Mouse (Mus musculus) lung, postnatal 0 days (tissue): ENCODE results near the gene Hapln2. TPM values are rescaled to one million over a fixed set of nuclear protein-coding genes. Genes with fewer than 3 reads are reported as not detected.

Experiments
- ATAC-seq: fragments of 200-750 bp; cut with Nextera tagmentation; 2 replicates; pipeline ENCODE4 v1.8.0; 2017; ENCODE audit warnings: moderate library complexity
- DNase-seq: peaks from one replicate; pipeline ENCODE4 v3.0.0-alpha.2; 2016; ENCODE audit warnings: low spot score
- H3K27ac ChIP-seq: fragments of 300-500 bp; sonication (generic); 2 replicates; pipeline ENCODE4 v1.5.1; 2014; ENCODE audit warnings: antibody characterized with exemption, mild to moderate bottlenecking, low read length, mixed read lengths
- H3K27me3 ChIP-seq: fragments of 300-500 bp; sonication (generic); replicated peaks from 2 replicates; pipeline ENCODE4 v1.6.1; 2014; ENCODE audit warnings: low read length, mixed read lengths; ENCODE audit not compliant: insufficient read depth
- H3K36me3 ChIP-seq: fragments of 300-500 bp; sonication (generic); 2 replicates; pipeline ENCODE4 v1.6.1; 2014; ENCODE audit warnings: low read length, mixed read lengths; ENCODE audit not compliant: insufficient read depth
- H3K4me1 ChIP-seq: fragments of 300-500 bp; sonication (generic); 2 replicates; pipeline ENCODE4 v1.6.1; 2014; ENCODE audit warnings: antibody characterized with exemption, low read depth, low read length, mixed read lengths; ENCODE audit not compliant: insufficient read depth
- H3K4me2 ChIP-seq: fragments of 300-500 bp; sonication (generic); replicated peaks from 2 replicates; pipeline ENCODE4 v1.6.1; 2014; ENCODE audit warnings: low read depth, mild to moderate bottlenecking, low read length, moderate library complexity, mixed read lengths
- H3K4me3 ChIP-seq: fragments of 300-500 bp; sonication (generic); 2 replicates; pipeline ENCODE4 v1.5.1; 2014; ENCODE audit warnings: low read depth, low read length
- H3K9ac ChIP-seq: fragments of 300-500 bp; sonication (generic); replicated peaks from 2 replicates; pipeline ENCODE4 v1.6.1; 2014; ENCODE audit warnings: low read depth, mild to moderate bottlenecking
- H3K9me3 ChIP-seq: fragments of 300-500 bp; sonication (generic); 2 replicates; pipeline ENCODE4 v1.6.1; 2016; ENCODE audit warnings: low read length, mixed read lengths
- CTCF ChIP-seq: IDR thresholded peaks from 2 replicates; pipeline ENCODE4 v1.5.1; 2016; ENCODE audit warnings: antibody characterized with exemption, mild to moderate bottlenecking
- EP300 ChIP-seq: IDR thresholded peaks from 2 replicates; pipeline ENCODE4 v1.6.1; 2016; ENCODE audit warnings: antibody characterized with exemption, mild to moderate bottlenecking, control low read depth
- WGBS: fragments of 180-500 bp; shearing (Covaris S2); extraction: QIAGEN DNeasy Blood & Tissue Kit; methylation state at CpG from one replicate; pipeline ENCODE4 v1.1.7; 2014; 5-methylcytosine and 5-hydroxymethylcytosine counted together
- polyA plus RNA-seq: library from polyadenylated mRNA; unstranded; fragments of >200 nt; fragmentation: Nextera tagmentation; extraction: Ambion mirVana; gene quantifications from 2 replicates; pipeline ENCODE4 v1.2.1, GENCODE M21; 2015

Hapln2 gene
- polyA plus RNA-seq, 1 experiment from 2014 or later: not detected

DNA sequence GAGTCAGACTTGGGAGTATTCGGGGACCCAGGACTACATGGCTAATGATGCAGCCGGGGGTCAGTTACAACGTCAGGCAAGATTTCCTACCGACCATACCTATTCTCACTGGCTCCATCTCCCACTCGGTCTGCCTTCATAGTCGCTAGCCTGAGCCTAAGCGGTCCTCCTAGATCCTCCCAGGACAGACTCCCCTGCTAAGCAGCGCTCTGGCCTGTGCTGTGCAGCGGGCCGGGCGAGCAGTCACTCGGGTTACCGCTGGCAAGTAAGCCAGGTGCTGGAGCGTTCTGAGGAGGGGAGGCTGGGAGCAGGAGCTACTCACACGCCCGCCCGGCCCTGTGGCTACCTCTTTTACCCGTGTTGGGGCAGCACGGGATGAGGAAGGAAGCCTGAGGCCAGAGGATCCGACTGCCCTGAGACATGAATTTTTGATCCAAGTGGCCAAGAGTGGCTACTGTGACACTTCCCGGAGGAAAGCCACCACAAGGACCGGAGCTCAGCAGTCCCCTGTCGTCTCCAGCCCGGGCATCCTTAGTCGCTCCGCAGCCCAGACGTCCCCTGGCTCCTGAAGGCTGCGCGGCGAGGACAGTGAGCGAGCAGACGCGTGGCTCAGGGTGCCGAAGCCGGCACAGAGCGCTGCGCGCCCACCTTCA is 28.0 kb downstream of the Hapln2 start:
- Histone ChIP-seq H3K4me1 (peaks cover 16% of the 10 kb centered on the region), H3K9ac (no peak overlapping the region), H3K36me3 (no peaks in the 10 kb centered on the region), H3K27ac (no peak overlapping the region), H3K4me2 (peak overlapping the region; percentile 56), H3K27me3 (peaks cover 58% of the 10 kb centered on the region), H3K4me3 (peak overlapping the region; percentile 26; the same call in 1 of the 2 replicates), H3K9me3 (no peaks in the 10 kb centered on the region)
- WGBS: 2% methylated on average over 38 of the region's 38 CpGs
- ATAC-seq (no peak), DNase-seq (no peak)
- TF ChIP-seq EP300 (no peak), CTCF (no peak)

DNA sequence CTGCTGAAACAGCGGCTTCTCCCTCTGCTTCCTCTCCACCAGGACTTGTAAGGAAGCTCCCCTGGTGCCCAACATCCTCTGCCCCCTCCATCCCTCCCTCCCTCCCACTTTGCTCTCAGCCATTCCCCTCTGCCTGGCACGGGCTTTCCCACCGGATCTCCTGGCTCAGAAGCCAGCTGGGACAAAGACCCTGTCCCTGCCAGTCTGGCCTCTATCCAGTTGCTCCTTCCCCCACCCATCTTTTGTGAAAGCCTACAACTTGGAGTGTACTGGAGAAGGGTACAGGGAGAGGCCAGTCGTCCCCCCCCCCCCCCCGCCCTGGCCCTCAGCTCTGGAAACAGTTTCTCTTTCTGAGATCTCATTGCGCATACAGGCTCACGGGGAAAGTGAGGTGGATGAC is 28.6 kb downstream of the Hapln2 start:
- Histone ChIP-seq H3K36me3 (no peaks in the 10 kb centered on the region), H3K27ac (no peak overlapping the region), H3K4me1 (peaks cover 16% of the 10 kb centered on the region), H3K9me3 (no peaks in the 10 kb centered on the region), H3K4me2 (no peak overlapping the region), H3K27me3 (peaks cover 58% of the 10 kb centered on the region), H3K4me3 (no peak overlapping the region), H3K9ac (no peak overlapping the region)
- TF ChIP-seq EP300: no peak
- no peak for TF ChIP-seq CTCF
- 4% methylated on average over 6 of the region's 7 CpGs for WGBS
- DNase-seq (no peak), ATAC-seq (no peak)

DNA sequence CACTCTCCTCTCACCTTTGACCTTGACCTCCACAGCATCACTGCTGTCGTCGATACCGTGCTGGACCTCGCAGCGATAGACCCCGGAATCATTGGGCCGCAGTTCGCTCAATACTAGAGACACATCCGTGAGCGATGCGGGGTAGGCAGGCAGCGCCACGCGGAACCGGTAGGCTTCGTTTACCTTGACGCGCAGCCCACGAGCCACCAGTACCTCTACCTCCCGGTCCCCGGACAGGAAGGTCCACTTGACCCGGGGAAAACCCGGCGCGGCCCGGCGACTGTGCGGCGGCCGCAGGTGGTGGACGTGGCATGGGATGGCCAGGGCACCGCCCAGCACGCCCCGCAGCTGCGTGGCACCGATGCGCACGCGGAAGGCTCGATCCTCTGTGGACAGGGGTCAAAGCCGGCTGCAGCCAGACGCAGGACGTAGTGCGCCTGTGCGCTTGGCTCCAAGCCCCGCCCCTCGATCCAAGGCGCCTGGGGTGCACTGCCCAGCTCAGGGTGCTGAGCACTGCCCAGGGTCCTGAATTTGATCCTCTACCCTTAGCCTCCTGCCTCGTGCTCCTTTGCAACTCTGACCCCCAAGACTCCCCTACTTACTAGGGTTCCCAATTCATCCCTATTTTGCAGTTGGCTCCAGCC is 30.3 kb downstream of the Hapln2 start:
- ATAC-seq (peak; percentile 28), DNase-seq (no peak)
- WGBS: 2% methylated on average over 44 of the region's 49 CpGs
- H3K9ac ChIP-seq: no peak overlapping the region
- H3K4me1 ChIP-seq: peaks cover 13% of the 10 kb centered on the region
- H3K27me3 ChIP-seq: peaks cover 62% of the 10 kb centered on the region
- TF ChIP-seq EP300 (no peak), CTCF (no peak)
- no peak overlapping the region for H3K27ac ChIP-seq
- H3K4me3 ChIP-seq: peak overlapping the region; percentile 17; the same call in 1 of the 2 replicates
- H3K36me3 ChIP-seq: no peaks in the 10 kb centered on the region
- H3K9me3 ChIP-seq: no peaks in the 10 kb centered on the region
- peak overlapping the region; percentile 44 for H3K4me2 ChIP-seq

DNA sequence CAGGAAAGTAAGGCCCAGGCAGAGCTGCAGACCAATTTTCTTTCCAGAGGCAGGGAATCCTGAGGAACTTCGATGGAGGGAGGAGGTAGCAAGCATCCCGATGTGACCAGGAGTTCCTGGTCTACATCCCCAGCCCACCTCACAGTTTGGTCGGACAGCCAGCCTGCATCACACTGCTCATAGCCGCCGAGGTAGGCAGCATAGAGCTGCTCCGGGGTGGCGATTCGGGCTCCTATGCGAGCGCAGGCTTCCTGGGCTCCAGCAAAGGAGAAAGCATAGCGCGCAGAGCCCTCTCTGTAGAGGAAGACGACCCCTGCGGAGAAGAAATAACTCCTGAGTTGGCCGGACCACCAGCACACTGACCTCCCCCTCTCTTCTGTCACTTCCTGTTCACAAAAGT is 31.0 kb downstream of the Hapln2 start:
- H3K4me3 ChIP-seq: no peak overlapping the region
- 5% methylated on average over 14 of the region's 15 CpGs for WGBS
- H3K9ac ChIP-seq: no peak overlapping the region
- ATAC-seq (no peak), DNase-seq (no peak)
- H3K27me3 ChIP-seq: peaks cover 62% of the 10 kb centered on the region
- no peak for TF ChIP-seq CTCF
- TF ChIP-seq EP300: no peak
- no peaks in the 10 kb centered on the region for H3K9me3 ChIP-seq
- no peak overlapping the region for H3K27ac ChIP-seq
- H3K36me3 ChIP-seq: no peaks in the 10 kb centered on the region
- H3K4me1 ChIP-seq: peaks cover 9% of the 10 kb centered on the region
- no peak overlapping the region for H3K4me2 ChIP-seq

DNA sequence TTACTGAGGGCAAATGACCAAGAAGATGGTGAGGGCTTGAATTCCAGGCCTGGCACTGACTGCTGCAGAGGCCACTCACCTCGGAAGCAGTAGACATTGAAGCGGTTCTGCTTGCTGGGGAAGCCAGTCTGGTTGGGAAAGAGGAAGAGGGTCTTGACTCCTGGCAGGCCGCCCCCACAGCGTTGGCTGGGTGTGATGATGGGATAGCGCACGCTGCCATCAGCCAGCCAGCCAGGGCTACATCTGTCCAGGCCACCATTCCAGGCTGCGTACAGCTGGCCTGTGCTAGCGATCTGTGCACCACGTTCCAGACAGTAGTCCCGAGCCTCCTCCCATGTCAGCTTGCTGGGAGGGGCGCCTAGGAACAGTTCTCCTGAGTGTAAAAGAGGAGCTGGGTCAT is 32.1 kb downstream of the Hapln2 start:
- H3K27ac ChIP-seq: no peak overlapping the region
- DNase-seq (no peak), ATAC-seq (peak; percentile 42)
- H3K4me2 ChIP-seq: no peak overlapping the region
- no peak for TF ChIP-seq EP300
- no peak for TF ChIP-seq CTCF
- H3K9me3 ChIP-seq: no peaks in the 10 kb centered on the region
- 28% methylated on average over 11 of the region's 11 CpGs for WGBS
- peaks cover 61% of the 10 kb centered on the region for H3K27me3 ChIP-seq
- no peak overlapping the region for H3K4me3 ChIP-seq
- H3K36me3 ChIP-seq: no peaks in the 10 kb centered on the region
- no peak overlapping the region for H3K9ac ChIP-seq
- peaks cover 9% of the 10 kb centered on the region for H3K4me1 ChIP-seq

DNA sequence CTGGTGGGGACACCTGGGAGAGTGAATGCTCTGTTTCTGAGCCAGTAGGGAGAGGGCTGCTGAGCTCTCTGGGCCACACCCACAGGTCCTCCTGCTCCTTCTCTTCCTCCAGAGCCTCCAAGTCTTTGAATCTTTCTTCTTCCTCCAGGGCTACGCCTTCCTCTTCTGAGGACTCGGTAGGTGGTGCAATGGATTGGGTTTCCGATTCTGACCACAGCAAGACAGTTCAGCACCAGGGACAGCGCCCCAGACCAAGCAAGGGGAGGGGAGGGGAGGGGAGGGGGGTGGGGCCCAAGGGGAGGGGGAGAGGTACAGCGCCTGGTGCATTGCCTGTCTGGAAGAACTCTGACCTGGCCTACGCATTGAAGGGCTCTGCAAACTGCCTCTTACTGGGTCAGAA is 33.9 kb downstream of the Hapln2 start:
- no peak for DNase-seq

More for the DNA sequence above, 33.9 kb downstream of the Hapln2 start:
- TF ChIP-seq CTCF: no peak
- no peak for TF ChIP-seq EP300
- H3K4me2 ChIP-seq: no peak overlapping the region
- no peaks in the 10 kb centered on the region for H3K9me3 ChIP-seq
- H3K9ac ChIP-seq: no peak overlapping the region
- H3K27ac ChIP-seq: no peak overlapping the region
- ATAC-seq: no peak
- H3K36me3 ChIP-seq: no peaks in the 10 kb centered on the region
- H3K27me3 ChIP-seq: peaks cover 50% of the 10 kb centered on the region
- WGBS: 0% methylated on average over 5 of the region's 6 CpGs
- peaks cover 5% of the 10 kb centered on the region; the same call in 1 of the 2 replicates for H3K4me1 ChIP-seq
- H3K4me3 ChIP-seq: no peak overlapping the region
